Mouse (Mus musculus) CH12.LX (cell line): ENCODE results near the gene Atf7ip2.

Experiments
- CTCF ChIP-seq, 2 experiments: IDR thresholded peaks in 1 of 2; conservative IDR thresholded peaks in 1 of 2; 2 replicates each; pipeline ENCODE4 v1.5.1; 2011 to 2012; ENCODE audit warnings: low read depth in 2 of 2, low read length in 2 of 2, improper control_type of control experiment in 1 of 2, inconsistent platforms in 1 of 2, mild to moderate bottlenecking in 1 of 2, moderate library complexity in 1 of 2
- JUN ChIP-seq: IDR thresholded peaks from 2 replicates; pipeline ENCODE4 v1.6.1; 2011; ENCODE audit warnings: low read depth, mild to moderate bottlenecking, low read length, improper control_type of control experiment, moderate library complexity; ENCODE audit not compliant: insufficient read depth
- KAT2A ChIP-seq: IDR thresholded peaks from 2 replicates; pipeline ENCODE4 v1.6.1; 2012; ENCODE audit warnings: low read length, improper control_type of control experiment, inconsistent platforms; ENCODE audit not compliant: insufficient replicate concordance
- MAFK ChIP-seq: IDR thresholded peaks from 2 replicates; pipeline ENCODE4 v1.6.1; 2011; ENCODE audit warnings: low read length, improper control_type of control experiment; ENCODE audit not compliant: insufficient replicate concordance
- MAX ChIP-seq: IDR thresholded peaks from 2 replicates; pipeline ENCODE4 v1.6.1; 2011; ENCODE audit warnings: low read length, improper control_type of control experiment
- NRF1 ChIP-seq: IDR thresholded peaks from 2 replicates; pipeline ENCODE4 v1.6.1; 2014; ENCODE audit warnings: low read depth, mild to moderate bottlenecking, inconsistent platforms, low read length, improper control_type of control experiment, moderate library complexity
- POLR2A ChIP-seq: IDR thresholded peaks from 2 replicates; pipeline ENCODE4 v1.6.1; 2011; ENCODE audit warnings: low read depth, mild to moderate bottlenecking, improper control_type of control experiment, low read length
- POLR2AphosphoS2 ChIP-seq: IDR thresholded peaks from 2 replicates; pipeline ENCODE4 v1.6.1; 2011; ENCODE audit warnings: low read depth, low read length, improper control_type of control experiment
- USF1 ChIP-seq: IDR thresholded peaks from 2 replicates; pipeline ENCODE4 v1.6.1; 2014; ENCODE audit warnings: low read depth, mild to moderate bottlenecking, inconsistent platforms, low read length, improper control_type of control experiment

- TF ChIP-seq CTCF (conservative IDR thresholded peaks at IDR 0.05 in 1 of 2, IDR thresholded peaks at IDR 0.05 in 1 of 2; ENCODE audit: low read depth in 2 of 2, low read length in 2 of 2) (no peak), USF1 (no peak), KAT2A (no peak), MAX (no peak), POLR2A (no peak), NRF1 (no peak), MAFK (no peak), POLR2AphosphoS2 (no peak), JUN (no peak)
Observed at GRCm38 (mm10) chr16:10281890-10282289, 89.4 kb downstream of the Atf7ip2 start.
